Mouse (Mus musculus): Measurements from ENCODE around the gene Mgmt. TPM values are rescaled to one million over a fixed set of nuclear protein-coding genes. Genes with fewer than 3 reads are reported as not detected.

Mgmt gene
- total and polyA plus RNA-seq, 3 experiments: not detected

GRCm38 (mm10) chr7:137069768-137070167 is 175.4 kb downstream of the Mgmt start:
- TF ChIP-seq SMC3 (IDR thresholded peaks at IDR 0.05; ENCODE audit: low read depth, low read length) (no peak), EP300 (IDR thresholded peaks at IDR 0.05; ENCODE audit: low read depth in 1 of 2, low read length in 2 of 2) (no peak), CHD2 (IDR thresholded peaks at IDR 0.05; ENCODE audit: low read length) (no peak), TAL1 (IDR thresholded peaks at IDR 0.05; ENCODE audit: low read length) (no peak), ZC3H11A (IDR thresholded peaks at IDR 0.05; ENCODE audit: low read depth, low read length) (no peak)
- no peaks in the 10 kb centered on the region for H3K36me3 ChIP-seq (ENCODE audit: control insufficient read depth in 1 of 2, insufficient read depth in 2 of 2, low read length in 2 of 2)
- H3K27me3 ChIP-seq (ENCODE audit: control insufficient read depth in 1 of 2, insufficient read depth in 2 of 2, low read length in 2 of 2): no peaks in the 10 kb centered on the region
- H3K79me2 ChIP-seq (ENCODE audit: control insufficient read depth, insufficient read depth, low read length, poor library complexity): no peaks in the 10 kb centered on the region
- H3K4me1 ChIP-seq (ENCODE audit: control insufficient read depth in 1 of 2, insufficient read depth in 2 of 2, low read length in 2 of 2): no peaks in the 10 kb centered on the region
- H3K4me3 ChIP-seq (ENCODE audit: control insufficient read depth in 1 of 2, insufficient read depth in 1 of 2, low read depth in 2 of 2, low read length in 2 of 2): no peak overlapping the region
- no peaks in the 10 kb centered on the region for H3K9me3 ChIP-seq (replicated peaks; ENCODE audit: insufficient read depth, low read length)
- H3K27ac ChIP-seq (ENCODE audit: control insufficient read depth, low read depth, low read length): no peak overlapping the region
- no peak overlapping the region for H3K9ac ChIP-seq (ENCODE audit: control insufficient read depth, low read depth, low read length, poor library complexity, severe bottlenecking)
- DNase-seq (ENCODE audit: low read depth, low spot score): no peak

- Histone ChIP-seq H3K4me3 (ENCODE audit: control insufficient read depth in 1 of 2, insufficient read depth in 1 of 2, low read depth in 2 of 2, low read length in 2 of 2) (no peak overlapping the region), H3K36me3 (ENCODE audit: control insufficient read depth in 1 of 2, insufficient read depth in 2 of 2, low read length in 2 of 2) (no peaks in the 10 kb centered on the region), H3K9ac (ENCODE audit: control insufficient read depth, low read depth, low read length, poor library complexity, severe bottlenecking) (no peak overlapping the region), H3K27me3 (ENCODE audit: control insufficient read depth in 1 of 2, insufficient read depth in 2 of 2, low read length in 2 of 2) (no peaks in the 10 kb centered on the region), H3K4me1 (ENCODE audit: control insufficient read depth in 1 of 2, insufficient read depth in 2 of 2, low read length in 2 of 2) (no peaks in the 10 kb centered on the region), H3K9me3 (replicated peaks; ENCODE audit: insufficient read depth, low read length) (no peaks in the 10 kb centered on the region), H3K27ac (ENCODE audit: control insufficient read depth, low read depth, low read length) (no peak overlapping the region), H3K79me2 (ENCODE audit: control insufficient read depth, insufficient read depth, low read length, poor library complexity) (no peaks in the 10 kb centered on the region)
- TF ChIP-seq CTCF (IDR thresholded peaks at IDR 0.05 in 2 of 3, conservative IDR thresholded peaks at IDR 0.05 in 1 of 3; ENCODE audit: control insufficient read depth in 1 of 3, insufficient read depth in 1 of 3, low read depth in 2 of 3, low read length in 3 of 3, poor library complexity in 1 of 3, severe bottlenecking in 1 of 3): no peak
- TF ChIP-seq CHD2 (IDR thresholded peaks at IDR 0.05; ENCODE audit: low read length): no peak
- TF ChIP-seq NRF1 (IDR thresholded peaks at IDR 0.05; ENCODE audit: insufficient read depth, low read depth, low read length, poor library complexity, severe bottlenecking): no peak
- no peak for TF ChIP-seq MYB (IDR thresholded peaks at IDR 0.05; ENCODE audit: low read depth, low read length)
- no peak for TF ChIP-seq JUND (IDR thresholded peaks at IDR 0.05; ENCODE audit: low read depth, low read length)
- TF ChIP-seq POLR2AphosphoS2 (IDR thresholded peaks at IDR 0.05; ENCODE audit: low read length): no peak
- TF ChIP-seq GABPA (IDR thresholded peaks at IDR 0.05; ENCODE audit: low read depth, low read length): no peak
- TF ChIP-seq ELF1 (IDR thresholded peaks at IDR 0.05; ENCODE audit: low read depth, low read length): no peak
- TF ChIP-seq ZC3H11A (IDR thresholded peaks at IDR 0.05; ENCODE audit: low read depth, low read length): no peak
- TF ChIP-seq TCF12 (IDR thresholded peaks at IDR 0.05; ENCODE audit: low read depth, low read length): no peak
- TF ChIP-seq E2F4 (IDR thresholded peaks at IDR 0.05; ENCODE audit: borderline replicate concordance, low read depth, low read length): no peak
- TF ChIP-seq USF1 (IDR thresholded peaks at IDR 0.05; ENCODE audit: low read depth, low read length): no peak
- TF ChIP-seq POLR2A (IDR thresholded peaks at IDR 0.05; ENCODE audit: control insufficient read depth in 1 of 2, insufficient read depth in 1 of 2, low read depth in 1 of 2, low read length in 2 of 2, poor library complexity in 1 of 2): no peak
- TF ChIP-seq ZKSCAN1 (IDR thresholded peaks at IDR 0.05; ENCODE audit: low read depth, low read length): no peak
- TF ChIP-seq SMC3 (IDR thresholded peaks at IDR 0.05; ENCODE audit: low read depth, low read length): no peak
- TF ChIP-seq MAFK (IDR thresholded peaks at IDR 0.05; ENCODE audit: borderline replicate concordance, low read depth, low read length): no peak
- TF ChIP-seq ZMIZ1 (IDR thresholded peaks at IDR 0.05; ENCODE audit: low read depth, low read length): no peak
- no peak for TF ChIP-seq SIN3A (IDR thresholded peaks at IDR 0.05; ENCODE audit: low read length)
- TF ChIP-seq KAT2A (conservative IDR thresholded peaks at IDR 0.05; ENCODE audit: low read depth, low read length): no peak
- TF ChIP-seq MAZ (IDR thresholded peaks at IDR 0.05; ENCODE audit: low read depth, low read length): no peak
- DNase-seq (ENCODE audit: low read depth, low spot score): no peak
These were observed 176.9 kb downstream of the Mgmt start for GRCm38 (mm10) chr7:137071346-137071745.
